ENCODE assay signal across 8 mouse cellular contexts in genomic region chr9:67632521-67633025, GRCm38 (mm10).
DNase-seq lines count a peak whose midpoint lies in the region; ATAC-seq and TF ChIP-seq lines count a peak whose summit lies in the region.

No protein-coding gene starts in this region.

- peaks cover 16% of the 10 kb centered on the region for H3K4me1 ChIP-seq in embryonic facial prominence, embryonic 15.5 days
- H3K4me1 ChIP-seq in hindbrain, embryonic 11.5 days (replicated peaks; ENCODE audit: control insufficient read depth, insufficient read depth, low read length), result 0 out of 2 replicates have a peak, but pooled peaks cover 7% of the 10 kb centered on the region
- peaks cover 21% of the 10 kb centered on the region for H3K4me1 ChIP-seq in limb, embryonic 14.5 days (ENCODE audit: control insufficient read depth, insufficient read depth, low read length)
- H3K4me1 ChIP-seq in neural tube, embryonic 15.5 days, result peaks cover 30% of the 10 kb centered on the region

- H3K9me3 ChIP-seq in embryonic facial prominence, embryonic 15.5 days (replicated peaks), result no peaks in the 10 kb centered on the region
- no peaks in the 10 kb centered on the region for H3K9me3 ChIP-seq in hindbrain, embryonic 11.5 days (ENCODE audit: control insufficient read depth, low read length)
- no peaks in the 10 kb centered on the region for H3K9me3 ChIP-seq in limb, embryonic 14.5 days (ENCODE audit: control insufficient read depth, low read length)
- no peaks in the 10 kb centered on the region for H3K9me3 ChIP-seq in neural tube, embryonic 15.5 days (replicated peaks)

- H3K9ac ChIP-seq in embryonic facial prominence, embryonic 15.5 days, result peak overlapping the region; percentile 84
- H3K9ac ChIP-seq in hindbrain, embryonic 11.5 days (ENCODE audit: low read depth, low read length), result peak overlapping the region; percentile 81
- H3K9ac ChIP-seq in limb, embryonic 14.5 days (ENCODE audit: low read depth, low read length, severe bottlenecking), result peak overlapping the region; percentile 86
- H3K9ac ChIP-seq in neural tube, embryonic 15.5 days (replicated peaks), result peak overlapping the region; percentile 79

- H3K4me3 ChIP-seq in embryonic facial prominence, embryonic 15.5 days (replicated peaks), result peak overlapping the region; percentile 96
- peak overlapping the region; percentile 85 for H3K4me3 ChIP-seq in hindbrain, embryonic 11.5 days (ENCODE audit: low read depth, low read length)
- H3K4me3 ChIP-seq in limb, embryonic 14.5 days (replicated peaks; ENCODE audit: low read length), result peak overlapping the region; percentile 82
- peak overlapping the region; percentile 80 for H3K4me3 ChIP-seq in neural tube, embryonic 15.5 days (replicated peaks)

- no peak for TF ChIP-seq POLR2A in limb, embryonic 14.5 days (IDR thresholded peaks at IDR 0.05; ENCODE audit: borderline replicate concordance, extremely low read depth, insufficient read depth, insufficient read length)

- peak; percentile 10 for DNase-seq in gastrocnemius, adult 18-20 months (ENCODE audit: low spot score)
- no peak for DNase-seq in gastrocnemius, adult 8-10 months (ENCODE audit: low spot score in 2 of 2)
- peak; percentile 76 for DNase-seq in Muller cell, postnatal 12 days (ENCODE audit: inconsistent ontology term)
- DNase-seq in hindbrain, embryonic 11.5 days (ENCODE audit: low spot score), result peak; percentile 65
- no peak for DNase-seq in limb, embryonic 14.5 days (ENCODE audit: low spot score)
- DNase-seq in spleen, adult 18-20 months, result no peak

- H3K27ac ChIP-seq in embryonic facial prominence, embryonic 15.5 days (replicated peaks), result peak overlapping the region; percentile 89
- no peak overlapping the region for H3K27ac ChIP-seq in hindbrain, embryonic 11.5 days (ENCODE audit: low read depth, low read length)
- 0 out of 2 replicates have a peak overlapping the region, but pooled peaks have one; percentile 3 for H3K27ac ChIP-seq in limb, embryonic 14.5 days (replicated peaks; ENCODE audit: low read depth, low read length)
- peak overlapping the region; percentile 95 for H3K27ac ChIP-seq in neural tube, embryonic 15.5 days (replicated peaks)

- 0% methylated on average over 39 of the region's 40 CpGs for WGBS in embryonic facial prominence, embryonic 15.5 days
- WGBS in hindbrain, embryonic 11.5 days, result 1% methylated on average over 33 of the region's 40 CpGs
- WGBS in limb, embryonic 14.5 days, result 0% methylated on average over 15 of the region's 40 CpGs
- WGBS in neural tube, embryonic 15.5 days, result under 1% methylated on average over 40 of the region's 40 CpGs

- peak; percentile 71 for ATAC-seq in embryonic facial prominence, embryonic 15.5 days (ENCODE audit: insufficient number of reproducible peaks, low FRiP score, low TSS enrichment, low read depth)
- ATAC-seq in hindbrain, embryonic 11.5 days (ENCODE audit: low FRiP score), result peak; percentile 65; the same call in 1 of the 2 replicates
- peak; percentile 45 for ATAC-seq in limb, embryonic 14.5 days (ENCODE audit: low FRiP score, low read depth)
- peak; percentile 83 for ATAC-seq in neural tube, embryonic 15.5 days (ENCODE audit: low FRiP score)

- peak overlapping the region; percentile 97 for H3K4me2 ChIP-seq in embryonic facial prominence, embryonic 15.5 days (replicated peaks)
- H3K4me2 ChIP-seq in hindbrain, embryonic 11.5 days (replicated peaks; ENCODE audit: low read depth, low read length), result peak overlapping the region; percentile 94
- peak overlapping the region; percentile 97 for H3K4me2 ChIP-seq in limb, embryonic 14.5 days (replicated peaks; ENCODE audit: low read depth, low read length, severe bottlenecking)
- H3K4me2 ChIP-seq in neural tube, embryonic 15.5 days, result peak overlapping the region; percentile 98

- H3K36me3 ChIP-seq in embryonic facial prominence, embryonic 15.5 days, result no peaks in the 10 kb centered on the region
- H3K36me3 ChIP-seq in hindbrain, embryonic 11.5 days (ENCODE audit: control insufficient read depth, insufficient read depth, low read length), result no peaks in the 10 kb centered on the region
- H3K36me3 ChIP-seq in limb, embryonic 14.5 days (ENCODE audit: control insufficient read depth, insufficient read depth, low read length), result no peaks in the 10 kb centered on the region
- no peaks in the 10 kb centered on the region for H3K36me3 ChIP-seq in neural tube, embryonic 15.5 days

- no peaks in the 10 kb centered on the region for H3K27me3 ChIP-seq in embryonic facial prominence, embryonic 15.5 days
- peaks cover 5% of the 10 kb centered on the region for H3K27me3 ChIP-seq in hindbrain, embryonic 11.5 days (ENCODE audit: control insufficient read depth, insufficient read depth, low read length)
- H3K27me3 ChIP-seq in limb, embryonic 14.5 days (ENCODE audit: control insufficient read depth, insufficient read depth, low read length), result no peaks in the 10 kb centered on the region
- no peaks in the 10 kb centered on the region for H3K27me3 ChIP-seq in neural tube, embryonic 15.5 days (replicated peaks)

Comparison
In these comparisons a context has a peak if more than half of its experiments do, and no peak if none do; other contexts are left out.
1. DNase-seq: peak in gastrocnemius, adult 18-20 months (single experiment), Muller cell, postnatal 12 days (single experiment) and hindbrain, embryonic 11.5 days (single experiment); none in gastrocnemius, adult 8-10 months (0 of 2), limb, embryonic 14.5 days (single experiment) and spleen, adult 18-20 months (0 of 2).
2. Peak in every context shown above with its lines, with median percentiles within 50 percentile points of each other: ATAC-seq, H3K4me2 ChIP-seq, H3K4me3 ChIP-seq and H3K9ac ChIP-seq.